Mouse (Mus musculus): ENCODE measurements around the gene Fam107b.

- no peak for TF ChIP-seq MAFK (IDR thresholded peaks at IDR 0.05; ENCODE audit: insufficient read depth, low read depth, low read length)
- TF ChIP-seq ZNF384 (IDR thresholded peaks at IDR 0.05; ENCODE audit: low read depth, low read length): no peak
- TF ChIP-seq HCFC1 (IDR thresholded peaks at IDR 0.05; ENCODE audit: borderline replicate concordance, insufficient read depth, low read length): no peak
- TF ChIP-seq ZC3H11A (IDR thresholded peaks at IDR 0.05; ENCODE audit: borderline replicate concordance, low read depth, low read length): no peak
Observed at GRCm38 (mm10) chr2:3683751-3684229, 113.5 kb downstream of the Fam107b start.
